ENCODE assay signal across 14 mouse cellular contexts in the genomic region with DNA sequence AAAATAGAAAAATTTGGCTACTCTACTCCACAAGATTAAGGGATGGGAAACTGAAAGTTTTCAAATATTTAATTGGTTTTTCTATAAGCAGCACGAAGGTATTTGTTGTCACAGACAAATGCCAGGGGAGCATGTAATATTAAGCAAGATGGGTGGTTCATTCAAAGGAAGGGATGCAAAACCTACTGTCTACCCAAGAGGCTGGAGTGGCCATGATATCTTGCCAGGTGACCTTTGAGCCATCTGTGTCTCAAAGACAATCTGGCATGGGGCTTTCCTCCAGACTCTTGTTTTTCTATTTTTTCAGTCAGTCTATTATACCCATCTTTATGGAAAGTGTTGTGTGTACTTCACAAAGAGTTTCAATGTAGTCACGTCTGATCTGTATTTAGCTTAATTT.
"Had no signal": no experiment of that assay in that cellular context is flagged by ENCODE, and none has a peak within 500 bp of the region (broad histone marks: within the 10 kb centered on the region; RNA-seq: fewer than 3 reads in every experiment).

No protein-coding gene starts in this region.

- DNase-seq: kidney, adult 9 months; kidney, postnatal 36 days; liver; lung, adult 18-20 months; lung, postnatal 10 days; lung, postnatal 36 days; right cerebral cortex, adult 18-20 months; right cerebral cortex, postnatal 14 days; right cerebral cortex, postnatal 4 days; thymus, adult 2 months; thymus, postnatal 25 days had no signal

- ATAC-seq: liver, embryonic 12.5 days; midbrain, embryonic 13.5 days; midbrain, embryonic 16.5 days had no signal
